Mouse (Mus musculus) midbrain, embryonic 11.5 days (tissue): Measurements from ENCODE around the gene H2afy2. TPM values are rescaled to one million over a fixed set of nuclear protein-coding genes. Genes with fewer than 3 reads are reported as not detected.

Source experiments
- microRNA-seq: library from miRNA; unstranded; fragments of <30 nt; microRNA quantifications from one replicate; pipeline ENCODE4, GENCODE M21; 2017
- polyA plus RNA-seq: library from polyadenylated mRNA; unstranded; fragments of >200 nt; fragmentation: Nextera tagmentation; extraction: Ambion mirVana; gene quantifications from 2 replicates; pipeline ENCODE4 v1.2.1, GENCODE M21; 2014

Gene H2afy2
- polyA plus RNA-seq, 1 experiment from 2014 or later, result 272 TPM

Small RNA genes lying within 50 kb of the gene (microRNA-seq; reads per million reads assigned to microRNA genes)
- gene Mir5108, result not detected

Other genes with a start within 250 kb of the H2afy2 start
- gene Npffr1, start 188.7 kb downstream of the H2afy2 start, polyA plus RNA-seq, result 0.06 TPM in 1 of 2 replicates, not detected in the other
- gene Ppa1, start 135.6 kb downstream of the H2afy2 start, polyA plus RNA-seq, result 323 and 335 TPM in 2 replicates
- 245 and 255 TPM in 2 replicates for gene Sar1a, start 103.8 kb downstream of the H2afy2 start, polyA plus RNA-seq
- gene Tysnd1, start 88.6 kb downstream of the H2afy2 start, polyA plus RNA-seq, result 24.5 and 27.9 TPM in 2 replicates
- 4.9 and 6.3 TPM in 2 replicates for gene Aifm2, start 68.9 kb downstream of the H2afy2 start, polyA plus RNA-seq
- 2.1 and 2.7 TPM in 2 replicates for gene Col13a1, start 195.0 kb upstream of the H2afy2 start, polyA plus RNA-seq